ENCODE assay signal across 9 mouse cellular contexts in the genomic region with DNA sequence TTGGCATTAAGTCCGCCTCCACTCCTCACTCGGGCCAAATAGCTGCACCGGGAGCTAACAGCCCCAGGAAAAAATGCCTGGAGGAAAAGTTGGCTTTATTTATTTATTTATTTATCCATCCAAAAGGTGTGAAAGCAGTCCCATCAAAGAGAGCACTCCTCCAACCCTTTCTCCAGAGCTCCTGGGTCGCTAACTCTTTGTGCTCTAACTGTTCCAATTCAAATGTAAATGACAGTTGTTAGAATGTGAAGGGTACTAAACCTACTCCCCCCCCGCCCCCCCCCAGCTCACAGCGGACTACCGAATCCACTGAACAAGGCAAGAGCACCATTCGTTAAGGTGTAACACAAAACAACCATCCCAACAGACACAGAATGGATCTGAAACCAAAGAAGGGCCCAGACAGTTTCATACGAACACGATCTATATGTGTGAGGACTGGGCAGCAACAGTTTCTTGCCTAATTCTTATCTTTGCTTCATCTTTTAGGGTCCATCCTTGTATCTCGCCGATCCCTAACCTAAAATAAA. TPM values are rescaled to one million over a fixed set of nuclear protein-coding genes. Genes with fewer than 3 reads are reported as not detected.
DNase-seq lines count a peak whose midpoint lies in the region; ATAC-seq and TF ChIP-seq lines count a peak whose summit lies in the region.
"Had no signal": no experiment of that assay in that cellular context is flagged by ENCODE, and none has a peak within 500 bp of the region (broad histone marks: within the 10 kb centered on the region; RNA-seq: fewer than 3 reads in every experiment).

No protein-coding gene starts in this region.

- H3K27me3 ChIP-seq in heart, embryonic 10.5 days (ENCODE audit: insufficient read depth, poor library complexity, severe bottlenecking) = no peaks in the 10 kb centered on the region
- no peaks in the 10 kb centered on the region for H3K27me3 ChIP-seq in C2C12 (ENCODE audit: control insufficient read depth, insufficient read depth, insufficient read length)
- no peaks in the 10 kb centered on the region for H3K27me3 ChIP-seq in liver, embryonic 12.5 days (replicated peaks)

- ATAC-seq in erythroid progenitor cell, adult 5-6 weeks (replicated peaks; ENCODE audit: low FRiP score, poor library complexity, severe bottlenecking) = peak; percentile 52
- no peak for ATAC-seq in liver, embryonic 12.5 days
- ATAC-seq in granulocyte monocyte progenitor cell, adult 5-6 weeks (replicated peaks; ENCODE audit: poor library complexity, severe bottlenecking) = no peak

- DNase-seq in heart, embryonic 10.5 days (ENCODE audit: low spot score) = no peak
- DNase-seq in heart, adult 8-10 months (ENCODE audit: low spot score) = no peak
- no peak for DNase-seq in MN1 (ENCODE audit: low spot score)
- DNase-seq in layer of hippocampus, adult 9-10 months (ENCODE audit: low spot score) = no peak

- peak overlapping the region; percentile 65 for H3K4me3 ChIP-seq in heart, embryonic 10.5 days
- peak overlapping the region; percentile 44 for H3K4me3 ChIP-seq in C2C12 (ENCODE audit: insufficient read depth, poor library complexity, severe bottlenecking)
- H3K4me3 ChIP-seq in liver, embryonic 12.5 days = peak overlapping the region; percentile 66

- H3K4me1 ChIP-seq in heart, embryonic 10.5 days = no peaks in the 10 kb centered on the region
- peaks cover 9% of the 10 kb centered on the region for H3K4me1 ChIP-seq in liver, embryonic 12.5 days

- H3K36me3 ChIP-seq in heart, embryonic 10.5 days = no peaks in the 10 kb centered on the region
- H3K36me3 ChIP-seq in C2C12 (ENCODE audit: control insufficient read depth, insufficient read depth) = no peaks in the 10 kb centered on the region
- H3K36me3 ChIP-seq in liver, embryonic 12.5 days = no peaks in the 10 kb centered on the region

- 19% methylated on average over 12 of the region's 12 CpGs for WGBS in heart, embryonic 10.5 days
- 10% methylated on average over 12 of the region's 12 CpGs for WGBS in liver, embryonic 12.5 days (ENCODE audit: insufficient replicate concordance)

- no peak overlapping the region for H3ac ChIP-seq in C2C12 (ENCODE audit: control insufficient read depth, insufficient read length, low read depth)

- H3K27ac ChIP-seq in heart, embryonic 10.5 days = peak overlapping the region; percentile 94
- H3K27ac ChIP-seq in liver, embryonic 12.5 days = peak overlapping the region; percentile 72; the same call in 1 of the 2 replicates

- peaks cover 11% of the 10 kb centered on the region for H3K79me3 ChIP-seq in C2C12 (ENCODE audit: low read depth)

- peaks cover 18% of the 10 kb centered on the region for H3K79me2 ChIP-seq in C2C12 (ENCODE audit: control insufficient read depth, insufficient read depth)

- no peaks in the 10 kb centered on the region for H3K9me3 ChIP-seq in heart, embryonic 10.5 days
- no peaks in the 10 kb centered on the region for H3K9me3 ChIP-seq in liver, embryonic 12.5 days (replicated peaks)

- TF ChIP-seq CTCF in C2C12 (IDR thresholded peaks at IDR 0.05; ENCODE audit: control insufficient read depth, insufficient read depth, insufficient read length) = no peak

- peak overlapping the region; percentile 66 for H3K9ac ChIP-seq in liver, embryonic 12.5 days

- peak overlapping the region; percentile 62 for H3K4me2 ChIP-seq in liver, embryonic 12.5 days

TF ChIP-seq in C2C12, 6 proteins besides CTCF, POLR2A, EP300 and RAD21:
- no peak for TF ChIP-seq MYOG (IDR thresholded peaks at IDR 0.05; ENCODE audit: control insufficient read depth, extremely low read depth, insufficient read length)
- TF ChIP-seq USF1 (IDR thresholded peaks at IDR 0.05; ENCODE audit: low read depth) = no peak
- no peak for TF ChIP-seq MAX (IDR thresholded peaks at IDR 0.05)
- no peak for TF ChIP-seq MYOD1 (IDR thresholded peaks at IDR 0.05; ENCODE audit: control insufficient read depth, insufficient read length, low read depth)
- no peak for TF ChIP-seq FOSL1 (IDR thresholded peaks at IDR 0.05; ENCODE audit: insufficient read depth, low read length, poor library complexity, severe bottlenecking)
- TF ChIP-seq CEBPB (IDR thresholded peaks at IDR 0.05; ENCODE audit: low read depth) = no peak

RNA-seq across cellular contexts. Expression of gene Slc25a53, which starts 0.6 kb away (rescaled TPM):
- 6.1 and 6.3 TPM in 2 replicates for polyA plus RNA-seq in heart, embryonic 10.5 days (2016; fragmentation: Nextera tagmentation; extraction: Ambion mirVana)
- 1 to 10 TPM; 1.8 to 4.0 (median 2.7) TPM for total RNA-seq in heart, adult 8-10 months (2022)
- 1.6 TPM for polyA plus RNA-seq in C2C12 (2012; fragmentation: generic; extraction: Trizol)
- 1.4 and 1.7 TPM in 2 replicates for total RNA-seq in erythroid progenitor cell, adult 5-6 weeks (2015; ENCODE audit: low replicate concordance)
- 0.91 and 4.5 TPM in 2 replicates for total RNA-seq in erythroid progenitor cell, adult 5-6 weeks (2017; ENCODE audit: low replicate concordance)
- 2.8 and 2.9 TPM in 2 replicates for polyA plus RNA-seq in liver, embryonic 12.5 days (2016; fragmentation: Nextera tagmentation; extraction: Ambion mirVana)
- 4.9 and 16.1 TPM in 2 replicates for total RNA-seq in granulocyte monocyte progenitor cell, adult 5-6 weeks (2014; fragmentation: Nextera tagmentation)
- 5.0 and 14.1 TPM in 2 replicates for total RNA-seq in granulocyte monocyte progenitor cell, adult 5-6 weeks (2017)

RNA-seq across cellular contexts. Expression of gene Fam199x, which starts 11.9 kb away (rescaled TPM):
- 8.4 and 9.1 TPM in 2 replicates for polyA plus RNA-seq in heart, embryonic 10.5 days (2016; fragmentation: Nextera tagmentation; extraction: Ambion mirVana)
- total RNA-seq in heart, adult 8-10 months (2022) = 1 to 10 TPM; 3.5 to 5.5 (median 4.2) TPM
- polyA plus RNA-seq in C2C12 (2012; fragmentation: generic; extraction: Trizol) = 0.97 TPM
- total RNA-seq in erythroid progenitor cell, adult 5-6 weeks (2015; ENCODE audit: low replicate concordance) = 0.36 and 4.2 TPM in 2 replicates
- total RNA-seq in erythroid progenitor cell, adult 5-6 weeks (2017; ENCODE audit: low replicate concordance) = 1.1 and 1.3 TPM in 2 replicates
- 2.1 and 2.2 TPM in 2 replicates for polyA plus RNA-seq in liver, embryonic 12.5 days (2016; fragmentation: Nextera tagmentation; extraction: Ambion mirVana)
- total RNA-seq in granulocyte monocyte progenitor cell, adult 5-6 weeks (2014; fragmentation: Nextera tagmentation) = 4.1 and 5.4 TPM in 2 replicates
- total RNA-seq in granulocyte monocyte progenitor cell, adult 5-6 weeks (2017) = 12.2 and 12.8 TPM in 2 replicates

RNA-seq across cellular contexts. Expression of gene Zcchc18, which starts 44.6 kb away (rescaled TPM):
- 4.0 and 8.6 TPM in 2 replicates for polyA plus RNA-seq in heart, embryonic 10.5 days (2016; fragmentation: Nextera tagmentation; extraction: Ambion mirVana)
- under 1 TPM in 3 of 4 experiments, not detected in 1; 0.12 to 0.29 (median 0.13) TPM for total RNA-seq in heart, adult 8-10 months (2022)
- polyA plus RNA-seq in C2C12 (2012; fragmentation: generic; extraction: Trizol) = 0.04 TPM
- total RNA-seq in erythroid progenitor cell, adult 5-6 weeks (2015; ENCODE audit: low replicate concordance) = 0.72 TPM in 1 of 2 replicates, not detected in the other
- total RNA-seq in erythroid progenitor cell, adult 5-6 weeks (2017; ENCODE audit: low replicate concordance) = 0.64 TPM in 1 of 2 replicates, not detected in the other
- polyA plus RNA-seq in liver, embryonic 12.5 days (2016; fragmentation: Nextera tagmentation; extraction: Ambion mirVana) = 0.67 and 0.91 TPM in 2 replicates
- total RNA-seq in granulocyte monocyte progenitor cell, adult 5-6 weeks (2014; fragmentation: Nextera tagmentation) = not detected in 2 replicates
- total RNA-seq in granulocyte monocyte progenitor cell, adult 5-6 weeks (2017) = not detected in 2 replicates
- total RNA-seq: gastrocnemius, postnatal 25 days had no signal
